Mouse (Mus musculus) brain, adult 2 months (tissue): ENCODE measurements around the gene Vmn1r40.

Experiments used
- DNase-seq: peaks from one replicate; pipeline ENCODE4 v3.0.0; 2011; ENCODE audit warnings: low read depth, low spot score

Vmn1r40 gene

DNA sequence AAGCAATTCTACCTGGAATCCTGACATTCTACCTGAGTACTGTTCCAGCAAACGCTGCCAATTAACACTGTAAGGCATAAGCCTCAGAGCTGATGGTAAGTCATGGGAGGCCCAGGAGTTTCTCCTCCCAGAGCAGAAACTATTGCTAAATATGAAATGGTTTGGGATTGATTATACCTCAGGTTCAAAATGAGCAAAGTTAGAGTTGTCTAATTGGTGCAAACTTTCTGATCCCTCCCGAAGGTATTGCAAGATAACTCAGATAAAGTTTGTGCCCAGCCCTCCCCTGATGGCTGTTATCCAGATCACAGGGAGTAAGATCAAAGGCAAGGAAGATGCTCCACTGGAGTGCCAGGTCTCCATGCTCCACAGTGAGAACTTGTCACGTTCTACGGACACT is at the start of gene Vmn1r40:
Gene Vmn1r40 (plus strand): TSS at position 301 of the 400 bp plus-strand sequence.
- DNase-seq, result no peak

DNA sequence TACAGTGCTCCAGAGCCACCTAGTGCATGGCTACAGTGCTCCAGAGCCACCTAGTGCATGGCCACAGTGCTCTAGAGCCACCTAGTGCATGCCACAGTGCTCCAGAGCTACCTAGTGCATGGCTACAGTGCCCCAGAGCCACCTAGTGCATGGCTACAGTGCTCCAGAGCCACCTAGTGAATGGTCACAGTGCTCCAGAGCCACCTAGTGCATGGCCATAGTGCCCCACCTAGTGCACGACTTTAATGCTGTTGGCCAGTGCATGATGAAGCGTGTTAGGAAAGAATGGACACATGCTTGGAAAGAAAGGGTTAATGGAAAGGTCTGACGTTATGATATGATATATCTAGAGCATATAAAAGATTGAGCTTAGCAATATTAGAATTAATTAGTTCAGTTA is 49.0 kb upstream of the Vmn1r40 start:
- no peak for DNase-seq

DNA sequence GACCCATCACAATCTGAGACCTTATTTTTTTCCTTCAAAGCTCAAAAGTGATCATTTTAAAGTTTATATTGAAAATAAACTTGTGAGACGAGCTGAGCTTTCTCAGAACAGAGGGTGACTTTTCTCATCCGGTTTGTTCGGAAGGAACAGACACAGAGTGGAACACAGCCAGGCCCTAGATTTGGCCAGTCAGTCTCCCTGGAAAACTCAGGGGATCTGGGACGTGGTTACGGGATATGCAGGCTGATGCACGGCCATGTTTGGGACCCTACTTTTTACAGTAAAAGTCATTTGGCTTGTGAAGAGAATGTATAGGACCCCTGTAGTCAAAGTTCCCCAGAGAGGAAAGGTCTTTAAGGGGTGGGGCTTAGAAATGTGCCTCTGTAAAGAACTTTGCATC is 48.4 kb upstream of the Vmn1r40 start:
- no peak for DNase-seq

DNA sequence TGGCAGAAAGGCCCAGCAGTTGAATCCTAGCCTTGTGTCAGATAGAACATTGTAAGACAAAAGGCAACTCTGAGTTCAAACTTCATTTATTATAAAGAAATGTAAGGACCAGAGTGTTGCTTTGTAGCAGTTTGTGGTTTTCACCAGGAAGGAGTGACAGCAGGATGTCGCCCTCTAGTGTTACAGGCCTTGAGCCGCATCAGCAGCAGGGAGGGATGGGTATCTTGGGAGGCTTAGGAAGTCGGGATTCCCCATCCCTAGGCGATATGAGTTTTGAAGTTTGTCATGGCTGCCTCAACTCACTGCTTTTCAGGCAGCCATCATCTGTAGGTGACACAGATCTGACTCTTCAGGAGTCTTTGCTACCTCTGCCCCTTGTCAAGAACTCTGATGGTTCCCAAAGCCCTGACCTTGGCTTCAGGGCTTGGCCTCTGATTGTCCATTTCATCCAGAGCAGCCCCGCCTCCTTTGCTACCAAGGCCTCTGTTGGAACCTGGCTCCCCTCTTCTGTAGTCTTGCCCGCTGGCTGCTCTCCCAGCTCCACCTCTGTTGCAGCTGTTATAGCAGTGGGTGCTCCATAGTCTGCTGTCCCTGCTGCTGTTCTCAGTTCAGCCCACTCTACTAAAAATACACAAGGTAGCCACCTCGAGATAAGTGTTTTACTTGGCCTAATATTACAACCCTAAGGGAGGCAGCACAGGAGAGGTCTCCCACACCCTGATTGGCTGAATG is 47.5 kb upstream of the Vmn1r40 start:
- DNase-seq, result peak; percentile 72

DNA sequence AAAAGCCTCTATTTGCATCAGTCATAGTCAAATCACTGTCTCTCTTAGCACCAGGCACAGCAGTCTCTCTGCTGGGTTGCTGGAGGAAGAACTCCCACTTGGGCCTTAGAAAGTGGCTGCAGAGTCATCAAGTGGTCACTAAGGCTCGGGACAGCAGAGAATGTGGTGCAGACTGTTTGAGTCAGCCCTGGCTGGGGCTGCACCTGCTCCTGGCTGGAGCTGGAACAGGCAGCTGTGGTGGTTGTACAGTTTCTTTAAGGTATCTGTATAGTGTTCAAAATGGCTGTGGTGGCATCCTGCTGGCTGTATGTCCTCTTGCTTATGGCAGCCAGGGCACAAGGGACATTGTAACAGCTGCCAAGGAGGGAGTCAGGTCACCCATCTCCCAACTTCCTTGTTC is 46.9 kb upstream of the Vmn1r40 start:
- no peak for DNase-seq

DNA sequence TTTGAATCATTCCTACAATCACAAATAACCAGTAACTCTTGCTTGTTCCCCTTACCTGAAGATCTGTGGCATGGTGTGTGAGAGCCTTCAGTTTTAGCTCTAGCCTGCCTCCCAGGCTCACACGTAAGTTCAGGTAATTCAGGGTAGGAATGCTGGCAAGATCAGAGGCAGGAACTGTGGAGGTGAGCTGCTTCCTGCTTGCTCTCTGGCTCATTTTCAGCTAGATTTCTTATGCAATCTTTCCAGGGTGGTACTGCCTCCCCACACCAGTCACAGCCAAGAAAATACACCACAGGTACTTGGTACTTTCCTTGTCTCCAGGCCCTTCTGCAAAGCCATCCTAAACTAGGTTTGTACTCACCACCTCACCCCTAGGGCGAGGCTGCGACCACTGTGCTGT is 44.8 kb upstream of the Vmn1r40 start:
- DNase-seq, result no peak

DNA sequence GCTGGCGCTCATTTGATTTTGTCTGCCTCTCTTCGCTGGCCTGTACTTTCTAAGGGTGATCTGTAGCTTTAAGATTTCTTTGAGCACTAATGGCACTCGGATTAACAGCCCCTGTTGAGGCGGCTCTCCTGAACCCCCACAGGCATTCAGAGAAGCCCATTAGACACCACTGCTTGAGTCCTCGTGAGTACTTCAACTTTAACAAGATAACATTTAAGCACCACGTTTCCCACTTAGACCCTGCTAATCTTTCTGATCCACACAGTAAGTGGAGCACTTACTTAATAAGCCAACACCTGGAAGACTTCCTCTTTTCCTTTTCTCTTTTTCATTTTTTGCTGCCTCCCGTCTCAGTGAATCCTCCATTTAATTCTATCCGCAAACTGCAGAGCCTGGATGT is 42.2 kb upstream of the Vmn1r40 start:
- no peak for DNase-seq

DNA sequence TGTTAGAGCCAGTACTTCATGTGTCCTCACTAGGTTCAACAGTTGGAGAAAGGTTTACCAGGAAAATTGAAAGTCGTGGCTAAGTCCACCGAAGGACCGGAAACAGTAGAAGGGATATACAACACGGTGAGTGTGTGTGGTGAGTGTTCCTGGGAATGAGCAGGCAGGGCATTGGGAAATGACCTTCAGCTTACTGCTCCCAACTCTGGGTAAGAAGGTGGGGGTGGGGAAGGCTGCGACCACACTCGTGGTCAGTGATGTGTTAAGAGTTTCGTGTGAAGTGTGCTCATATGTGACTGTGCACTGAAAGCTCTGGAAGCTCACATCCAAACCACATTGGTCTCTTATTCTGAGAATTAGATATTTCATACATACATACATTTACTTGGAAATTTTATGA is 41.7 kb upstream of the Vmn1r40 start:
- DNase-seq, result no peak

DNA sequence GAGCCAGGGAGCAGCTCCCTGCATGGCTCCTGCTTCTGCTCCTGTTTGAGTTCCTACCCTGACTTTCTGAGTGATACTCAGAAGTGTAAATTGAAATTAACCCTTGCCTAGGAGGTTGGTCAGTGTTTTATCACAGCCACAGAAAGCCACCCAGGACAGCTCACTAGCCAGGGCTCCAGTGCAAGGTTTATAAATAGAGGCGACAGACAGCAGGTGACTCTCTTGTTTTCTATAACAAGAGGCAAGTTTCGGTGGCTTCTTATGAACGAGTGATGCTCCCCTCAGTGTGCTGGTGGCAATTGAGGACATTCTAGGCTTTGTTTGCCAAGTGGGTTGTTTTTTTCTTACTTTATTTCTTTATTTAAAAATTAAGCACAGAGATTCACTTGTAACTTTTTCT is 40.4 kb upstream of the Vmn1r40 start:
- no peak for DNase-seq

DNA sequence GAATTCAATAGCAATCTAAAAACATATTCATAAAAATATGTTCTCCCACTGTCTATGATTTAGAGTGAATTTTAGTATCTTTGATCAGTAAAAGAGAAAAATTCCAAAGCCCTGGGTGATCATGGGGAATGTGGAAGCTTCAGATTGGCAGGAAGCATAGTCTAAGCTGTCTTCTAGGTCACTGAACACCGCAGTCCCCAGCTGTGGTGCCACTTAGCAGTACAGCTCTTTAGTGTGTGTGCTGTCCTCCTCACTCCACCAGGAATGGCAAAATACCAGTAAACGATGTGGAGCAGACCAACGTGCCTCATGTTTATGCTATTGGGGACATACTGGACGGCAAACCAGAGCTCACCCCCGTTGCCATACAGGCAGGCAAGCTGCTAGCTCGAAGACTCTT is 37.8 kb upstream of the Vmn1r40 start:
- no peak for DNase-seq

DNA sequence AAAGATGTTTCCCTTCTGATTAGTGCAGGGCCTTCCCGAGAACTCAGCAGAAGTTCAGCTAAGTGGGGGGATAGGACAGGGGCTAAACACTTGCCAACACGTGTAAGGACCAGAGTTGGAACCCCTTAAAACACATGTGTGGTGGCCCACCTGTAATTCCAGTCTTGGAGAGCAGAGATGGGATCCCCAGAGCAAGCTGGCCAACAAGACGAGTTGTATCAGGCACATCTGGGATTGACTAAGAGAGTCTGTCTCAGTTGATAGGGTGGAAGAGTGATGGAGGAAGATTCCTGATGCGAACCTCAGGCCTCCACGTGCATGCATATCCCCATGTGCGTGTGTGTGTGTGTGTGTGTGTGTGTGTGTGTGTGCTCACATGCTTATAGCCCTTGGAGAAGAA is 35.9 kb upstream of the Vmn1r40 start:
- no peak for DNase-seq

DNA sequence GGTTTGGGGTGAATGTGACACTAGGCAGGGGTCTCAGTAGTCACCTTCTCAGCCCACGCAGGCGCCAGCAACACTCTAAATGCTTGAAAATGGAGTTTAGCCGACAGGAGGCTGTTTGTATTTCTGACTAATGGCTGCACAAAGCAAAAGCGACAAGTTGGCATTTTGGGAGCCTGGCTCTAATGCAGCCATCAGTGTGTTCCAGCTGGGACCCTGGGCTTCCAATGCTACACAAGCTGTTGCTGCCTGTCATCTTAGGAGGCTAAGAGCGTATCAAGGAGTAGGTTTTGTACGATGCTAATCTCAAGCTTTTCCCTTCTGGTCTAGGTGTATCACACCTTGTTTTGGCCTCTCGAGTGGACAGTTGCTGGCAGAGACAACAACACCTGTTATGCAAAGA is 34.7 kb upstream of the Vmn1r40 start:
- peak; percentile 54 for DNase-seq

DNA sequence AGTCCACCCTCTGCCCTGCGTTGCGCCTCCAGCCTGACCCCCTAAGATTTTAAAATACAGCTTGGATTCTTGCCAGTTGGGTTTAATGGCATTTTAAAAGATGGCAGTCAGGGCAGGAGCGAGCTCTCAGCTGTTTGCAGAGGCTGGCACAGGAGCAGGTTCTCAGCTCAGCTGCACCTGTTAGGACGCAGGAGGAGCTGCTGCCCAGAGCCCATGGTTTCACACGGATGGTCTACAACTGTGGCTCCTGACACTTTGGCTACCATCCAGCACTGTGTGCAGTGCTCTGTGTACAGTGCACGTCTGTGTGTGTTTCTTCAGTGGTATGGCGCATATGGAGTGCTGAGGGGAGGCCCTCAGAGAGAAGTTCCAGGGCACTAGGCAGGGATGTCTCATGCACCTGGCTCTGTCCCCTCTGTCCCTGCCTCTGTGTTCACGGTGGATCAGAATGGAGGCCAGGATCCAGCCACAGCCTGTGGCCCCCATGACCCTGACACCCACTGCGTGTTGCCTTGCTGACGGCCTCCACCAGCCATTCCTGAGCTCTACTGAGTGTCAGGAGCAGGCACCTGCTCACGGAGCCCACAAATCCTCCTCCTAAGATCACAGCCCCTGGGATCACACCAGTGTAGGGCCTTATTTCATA is 34.1 kb upstream of the Vmn1r40 start:
- no peak for DNase-seq

DNA sequence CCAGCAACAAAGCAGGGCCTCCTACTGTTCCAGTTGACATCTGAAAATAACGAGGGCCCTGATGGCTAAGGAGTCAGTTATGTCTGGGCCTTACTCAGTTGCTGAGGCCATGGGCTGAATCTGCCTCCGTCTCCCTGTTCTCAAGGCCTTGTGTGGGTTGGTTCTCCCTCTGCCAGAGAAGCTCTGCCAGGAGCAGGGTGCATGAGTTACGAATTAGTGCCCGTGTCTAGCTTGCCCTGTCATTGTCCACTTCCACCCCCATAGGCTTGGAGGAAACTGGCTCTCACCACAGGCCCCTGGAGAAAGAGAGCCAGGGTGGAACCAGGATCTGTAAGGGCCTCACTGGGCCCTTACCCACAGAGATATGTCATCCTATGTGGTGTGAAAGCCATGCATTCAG is 28.8 kb upstream of the Vmn1r40 start:
- DNase-seq, result no peak

DNA sequence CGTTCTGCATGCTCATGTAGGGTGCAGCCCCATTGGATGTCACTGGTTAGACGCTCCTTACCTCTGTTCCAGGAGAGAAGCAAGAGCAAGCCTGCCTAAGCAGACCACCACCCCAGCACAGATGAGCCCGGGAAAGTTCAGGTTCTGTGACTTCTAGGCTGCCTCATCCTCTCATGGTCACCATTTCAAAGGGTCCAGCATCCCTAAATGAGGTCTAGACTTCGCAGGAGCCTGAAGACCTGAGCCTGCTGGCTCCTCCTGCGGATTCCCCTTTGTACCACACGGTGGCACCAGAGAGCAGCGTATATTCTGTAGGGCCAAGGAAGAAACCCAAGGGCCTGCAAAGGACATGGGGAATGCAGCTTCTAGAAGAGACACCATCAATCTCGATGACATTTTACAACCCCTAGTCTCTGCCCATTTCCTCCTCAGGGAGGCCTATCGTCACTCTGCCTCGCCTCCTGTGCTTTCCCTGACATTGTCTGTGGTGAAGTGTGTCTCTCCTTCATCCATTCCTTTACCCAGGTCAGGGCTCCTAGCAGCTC is 28.0 kb upstream of the Vmn1r40 start:
- peak; percentile 80 for DNase-seq

DNA sequence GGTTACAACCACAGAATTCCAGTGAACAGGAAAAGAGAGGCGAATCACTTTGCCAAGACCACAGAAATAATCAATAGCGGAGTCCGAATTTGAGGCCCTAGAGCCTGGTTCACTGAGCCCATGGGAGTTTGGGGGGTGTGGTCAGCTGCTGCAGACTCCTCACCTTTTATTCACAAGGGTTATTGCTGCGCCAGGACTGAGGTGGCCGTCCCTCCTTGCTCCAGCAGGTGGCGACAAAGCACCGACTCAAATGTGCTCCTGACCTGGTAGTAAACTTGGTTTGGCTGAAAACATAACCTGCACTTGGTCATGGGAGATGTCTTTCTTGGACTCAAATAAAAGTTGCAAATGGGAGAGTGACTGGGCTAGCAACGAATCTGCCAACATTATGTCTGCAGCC is 27.2 kb upstream of the Vmn1r40 start:
- peak; percentile 77 for DNase-seq

DNA sequence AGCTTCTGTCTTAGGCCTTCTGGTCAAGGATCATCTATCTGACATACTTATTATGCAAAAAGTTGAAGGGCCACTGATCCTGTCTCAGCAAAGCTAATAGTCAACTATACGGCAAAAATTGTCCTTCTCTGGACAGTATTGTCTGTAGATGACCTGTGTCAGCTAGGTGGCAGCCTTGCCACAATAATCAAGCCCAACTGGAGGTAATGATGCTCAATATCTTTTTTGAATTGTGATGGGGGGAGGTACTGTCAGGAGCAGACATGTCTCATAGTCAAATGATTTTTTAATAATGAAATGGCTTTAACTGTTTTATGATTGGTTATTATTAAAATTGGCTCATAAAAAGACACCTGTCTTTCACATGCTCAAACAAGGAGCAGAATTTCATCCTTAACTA is 23.1 kb upstream of the Vmn1r40 start:
- DNase-seq, result peak; percentile 48

DNA sequence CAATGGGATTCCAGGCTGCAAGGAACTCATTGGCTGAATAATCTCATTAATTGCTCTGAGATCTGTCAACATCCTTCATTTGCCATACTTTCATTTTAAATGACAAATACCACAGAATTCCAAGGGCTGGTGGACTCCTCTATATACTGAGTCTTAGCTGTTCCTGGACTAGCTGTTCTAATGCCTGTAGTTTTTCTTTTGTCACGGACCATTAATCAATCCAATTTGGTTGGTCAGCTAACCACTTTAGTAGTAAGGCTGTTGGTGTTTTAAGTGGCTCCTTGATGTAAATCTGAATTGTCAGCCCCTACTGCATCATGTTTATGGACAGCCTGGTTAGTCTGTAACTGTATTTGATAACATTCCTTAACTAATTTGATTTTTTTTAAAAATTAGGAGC is 20.2 kb upstream of the Vmn1r40 start:
- no peak for DNase-seq

DNA sequence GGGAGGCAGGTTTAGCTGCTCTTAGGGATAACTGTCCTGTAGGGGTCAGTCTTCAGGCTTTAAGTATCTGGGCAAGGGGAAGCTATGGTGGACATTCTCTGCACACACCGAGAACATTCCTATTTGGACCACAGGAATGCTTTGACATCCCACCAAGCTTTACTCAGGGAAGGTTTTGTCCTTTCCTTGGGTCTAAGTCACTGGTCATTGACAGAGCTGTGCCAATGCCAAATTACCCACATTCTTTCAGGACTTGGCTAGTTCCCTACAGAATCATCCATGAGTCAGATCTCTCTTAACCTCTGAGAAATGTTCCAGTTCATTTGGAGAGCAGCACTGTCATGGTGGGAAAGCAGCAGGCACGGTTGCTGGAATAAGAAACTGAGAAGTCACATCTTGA is 716 bp upstream of the Vmn1r40 start:
- no peak for DNase-seq

DNA sequence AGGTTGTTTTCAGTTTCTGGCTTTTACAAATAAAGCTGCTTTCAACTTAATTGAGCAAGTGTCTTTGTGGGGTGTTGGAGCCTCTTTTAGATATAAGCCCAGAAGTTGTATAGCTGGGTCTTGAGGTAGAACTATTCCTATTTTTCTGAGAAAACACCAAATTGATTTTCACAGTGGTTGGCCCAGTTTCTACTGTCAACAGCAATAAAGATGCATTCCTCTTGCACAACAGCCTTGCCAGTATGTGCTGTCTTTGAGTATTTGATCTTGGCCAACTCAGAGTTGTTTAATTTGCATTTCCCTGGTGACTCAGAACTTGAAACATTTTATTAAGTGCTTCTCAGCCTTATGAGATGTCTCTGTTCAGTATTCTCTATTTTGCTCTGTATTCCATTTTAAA is 10.7 kb downstream of the Vmn1r40 start:
- peak; percentile 2 for DNase-seq

DNA sequence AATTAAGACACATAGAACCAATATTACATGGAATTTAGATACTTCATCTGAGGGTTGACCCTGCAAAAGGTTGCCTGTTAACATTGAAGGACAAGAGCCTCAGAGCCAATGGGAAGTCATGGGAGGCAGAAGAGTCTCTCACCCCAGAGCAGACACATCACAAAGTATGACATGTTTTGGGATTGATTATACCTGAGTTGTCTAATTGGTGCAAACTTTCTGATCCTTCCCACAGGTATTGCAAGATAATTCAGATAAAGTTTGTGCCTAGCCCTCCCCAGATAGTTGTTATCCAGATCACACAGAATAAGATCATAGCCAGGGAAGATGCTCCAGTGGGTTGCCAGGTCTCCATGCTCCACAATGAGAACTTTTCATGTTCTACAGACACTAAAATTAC is 33.1 kb downstream of the Vmn1r40 start, which contains the start of gene Vmn1r41:
Gene Vmn1r41 (plus strand): TSS at position 301 of the 400 bp plus-strand sequence.
- DNase-seq, result no peak

DNA sequence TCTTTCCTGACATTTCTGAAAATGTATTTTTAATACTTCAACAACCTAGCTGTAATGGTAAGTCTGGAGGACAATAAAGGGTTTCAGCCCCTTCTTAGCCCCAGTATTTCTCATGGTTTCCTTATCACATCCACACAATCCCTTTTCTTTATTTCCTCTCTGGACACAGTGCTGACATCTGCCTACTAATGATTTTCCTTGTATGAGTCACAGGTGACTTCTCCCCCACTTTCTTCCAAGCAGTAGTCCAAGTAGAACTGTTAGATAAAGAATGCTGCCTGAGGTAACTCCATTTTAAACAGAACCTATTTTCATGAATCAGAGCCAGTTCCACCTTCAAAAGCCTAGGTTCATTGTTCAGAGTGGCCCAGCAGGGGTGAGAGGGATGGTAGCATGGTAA is 35.5 kb downstream of the Vmn1r40 start:
- DNase-seq, result no peak
